Mouse (Mus musculus) stomach, embryonic 15.5 days (tissue): ENCODE measurements around the gene Iqgap2. TPM values are rescaled to one million over a fixed set of nuclear protein-coding genes. Genes with fewer than 3 reads are reported as not detected.

ENCODE experiments used
- ATAC-seq: fragments of 200-750 bp; cut with Nextera tagmentation; 2 replicates; pipeline ENCODE4 v1.8.0; 2017; ENCODE audit warnings: low read depth, moderate number of reproducible peaks, moderate TSS enrichment; ENCODE audit not compliant: insufficient read depth, low FRiP score
- H3K27ac ChIP-seq: fragments of 300-500 bp; sonication (generic); 2 replicates; pipeline ENCODE4 v1.5.1; 2015; ENCODE audit warnings: mild to moderate bottlenecking, inconsistent platforms
- H3K27me3 ChIP-seq: fragments of 300-500 bp; sonication (generic); replicated peaks from 2 replicates; pipeline ENCODE4 v1.6.1; 2015; ENCODE audit warnings: inconsistent platforms
- H3K36me3 ChIP-seq: fragments of 300-500 bp; sonication (generic); 2 replicates; pipeline ENCODE4 v1.6.1; 2015; ENCODE audit warnings: inconsistent platforms
- H3K4me1 ChIP-seq: fragments of 300-500 bp; sonication (generic); 2 replicates; pipeline ENCODE4 v1.6.1; 2015; ENCODE audit warnings: inconsistent platforms
- H3K4me2 ChIP-seq: fragments of 300-500 bp; sonication (generic); 2 replicates; pipeline ENCODE4 v1.6.1; 2015; ENCODE audit warnings: mild to moderate bottlenecking, inconsistent platforms
- H3K4me3 ChIP-seq: fragments of 300-500 bp; sonication (generic); replicated peaks from 2 replicates; pipeline ENCODE4 v1.5.1; 2015; ENCODE audit warnings: inconsistent platforms
- H3K9ac ChIP-seq: fragments of 300-500 bp; sonication (generic); 2 replicates; pipeline ENCODE4 v1.6.1; 2015; ENCODE audit warnings: inconsistent platforms
- H3K9me3 ChIP-seq: fragments of 300-500 bp; sonication (generic); 2 replicates; pipeline ENCODE4 v1.6.1; 2016; ENCODE audit warnings: inconsistent platforms
- WGBS: fragments of 180-500 bp; shearing (Covaris S2); methylation state at CpG from one replicate; pipeline ENCODE4 v1.1.7; 2015; 5-methylcytosine and 5-hydroxymethylcytosine counted together
- polyA plus RNA-seq: library from polyadenylated mRNA; unstranded; fragments of >200 nt; fragmentation: Nextera tagmentation; extraction: Ambion mirVana; gene quantifications from 2 replicates; pipeline ENCODE4 v1.2.1, GENCODE M21; 2015

Gene Iqgap2
- polyA plus RNA-seq, 1 experiment from 2014 or later: 20.3 TPM

DNA sequence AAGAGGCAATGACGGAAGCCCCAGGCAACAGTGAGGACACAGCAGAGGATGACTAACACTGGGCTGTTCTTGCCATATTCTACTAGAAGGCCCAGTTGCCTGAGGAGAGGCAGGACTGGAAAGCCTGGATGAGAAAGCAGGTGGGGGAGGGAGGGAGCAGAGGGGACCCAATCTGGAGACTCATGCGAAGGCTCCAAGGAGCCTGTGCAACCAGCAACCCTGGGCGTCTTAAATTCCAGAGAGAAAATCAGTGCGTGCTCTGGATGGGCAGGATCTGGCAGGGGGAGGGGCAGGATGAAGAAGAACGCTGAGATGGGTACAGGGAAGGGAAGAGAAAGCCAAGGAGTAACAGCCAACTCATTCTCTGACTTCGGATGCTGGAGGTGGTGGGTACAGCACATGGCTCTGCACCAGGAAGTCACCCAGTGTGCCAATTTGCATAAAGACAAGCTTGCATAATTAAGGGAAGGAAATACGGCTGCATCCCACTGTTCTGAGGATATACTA, 42.2 kb downstream of the Iqgap2 start:
- Histone ChIP-seq H3K9ac (no peak overlapping the region), H3K4me1 (no peaks in the 10 kb centered on the region), H3K27me3 (no peaks in the 10 kb centered on the region), H3K4me2 (no peak overlapping the region), H3K9me3 (no peaks in the 10 kb centered on the region), H3K27ac (no peak overlapping the region), H3K36me3 (no peaks in the 10 kb centered on the region), H3K4me3 (no peak overlapping the region)
- 47% methylated on average over 7 of the region's 7 CpGs for WGBS
- ATAC-seq: no peak; the same call in 1 of the 2 replicates

DNA sequence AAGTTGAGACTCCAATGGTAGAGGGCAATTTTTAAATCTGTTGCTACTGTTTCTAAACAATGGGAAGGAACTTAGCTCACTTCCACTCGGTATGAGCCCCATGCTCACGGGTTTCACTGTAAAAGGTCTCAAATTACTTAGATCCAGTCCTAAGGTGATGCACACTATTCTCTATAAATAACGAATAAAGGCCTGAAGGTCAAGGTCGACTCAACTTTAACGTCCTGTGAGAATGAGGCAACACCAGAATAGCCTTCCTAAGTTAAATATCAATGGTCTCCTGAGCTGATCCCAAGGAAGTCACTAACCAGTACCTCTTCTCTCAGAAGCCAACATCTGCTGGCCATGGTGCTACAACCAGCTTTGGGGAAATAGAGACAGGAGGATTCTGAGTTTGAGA, 45.4 kb downstream of the Iqgap2 start:
- no peak overlapping the region for H3K4me2 ChIP-seq
- H3K27ac ChIP-seq: no peak overlapping the region
- H3K36me3 ChIP-seq: no peaks in the 10 kb centered on the region
- H3K9me3 ChIP-seq: no peaks in the 10 kb centered on the region
- H3K9ac ChIP-seq: no peak overlapping the region
- H3K4me1 ChIP-seq: no peaks in the 10 kb centered on the region
- ATAC-seq: no peak
- H3K27me3 ChIP-seq: no peaks in the 10 kb centered on the region
- 70% methylated on average over 5 of the region's 5 CpGs for WGBS
- H3K4me3 ChIP-seq: no peak overlapping the region

DNA sequence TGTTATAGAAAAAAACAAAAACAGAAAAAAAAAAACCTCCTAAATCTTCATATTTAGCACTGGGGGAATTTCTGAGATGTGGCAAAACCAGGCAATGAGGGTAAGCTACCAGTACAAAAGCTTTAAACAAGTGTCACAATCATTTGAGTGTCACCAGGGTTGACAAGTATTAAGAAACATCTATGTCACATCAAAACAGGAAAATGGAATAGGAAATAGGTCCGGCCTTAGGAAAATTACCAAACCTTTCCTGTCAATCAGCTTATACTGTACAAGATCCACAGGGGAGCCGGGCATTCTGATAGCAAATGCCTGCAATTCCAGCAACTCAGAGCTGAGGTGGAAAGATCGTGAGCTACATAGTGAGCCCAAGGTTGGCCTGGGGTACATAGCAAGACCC, 46.8 kb downstream of the Iqgap2 start:
- no peaks in the 10 kb centered on the region for H3K27me3 ChIP-seq
- no peak overlapping the region for H3K9ac ChIP-seq
- H3K4me2 ChIP-seq: no peak overlapping the region
- ATAC-seq: no peak
- WGBS: 82% methylated on average over 3 of the region's 3 CpGs
- no peak overlapping the region for H3K4me3 ChIP-seq
- no peaks in the 10 kb centered on the region for H3K36me3 ChIP-seq
- H3K9me3 ChIP-seq: no peaks in the 10 kb centered on the region
- no peak overlapping the region for H3K27ac ChIP-seq
- H3K4me1 ChIP-seq: no peaks in the 10 kb centered on the region

DNA sequence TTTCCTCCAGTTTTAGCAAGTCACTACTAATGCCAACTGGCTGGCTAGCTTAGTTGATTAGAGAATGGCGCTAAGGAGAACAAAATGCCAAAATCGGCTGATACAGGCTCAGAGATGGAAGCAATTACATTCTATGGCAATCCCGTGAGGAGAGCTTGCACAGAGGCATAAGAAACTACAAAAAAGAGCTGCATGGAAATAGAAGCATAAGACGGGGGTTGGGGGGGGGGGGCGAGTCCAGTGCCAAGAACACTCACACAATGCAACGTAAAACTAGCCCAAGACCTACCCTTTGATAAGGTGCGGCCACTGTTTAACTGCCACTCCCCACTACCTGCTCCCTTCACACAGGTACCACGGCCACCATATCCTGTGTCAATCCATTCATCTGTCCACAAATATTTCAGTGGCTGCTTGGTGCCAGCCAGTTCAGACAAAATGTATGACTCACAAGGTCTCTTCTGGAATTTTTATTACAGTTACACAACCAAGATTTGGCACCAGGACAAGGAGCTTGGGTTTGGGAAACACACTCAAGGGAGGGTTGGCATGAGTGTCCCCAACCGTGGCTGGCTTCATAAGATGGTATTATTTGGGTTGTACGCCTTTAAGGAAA, 48.2 kb downstream of the Iqgap2 start:
- ATAC-seq: peak; percentile 47; the same call in 1 of the 2 replicates
- H3K9me3 ChIP-seq: no peaks in the 10 kb centered on the region
- H3K9ac ChIP-seq: no peak overlapping the region
- no peaks in the 10 kb centered on the region for H3K36me3 ChIP-seq
- H3K4me3 ChIP-seq: no peak overlapping the region
- no peaks in the 10 kb centered on the region for H3K27me3 ChIP-seq
- no peak overlapping the region for H3K27ac ChIP-seq
- H3K4me1 ChIP-seq: no peaks in the 10 kb centered on the region
- H3K4me2 ChIP-seq: no peak overlapping the region
- 83% methylated on average over 10 of the region's 10 CpGs for WGBS

DNA sequence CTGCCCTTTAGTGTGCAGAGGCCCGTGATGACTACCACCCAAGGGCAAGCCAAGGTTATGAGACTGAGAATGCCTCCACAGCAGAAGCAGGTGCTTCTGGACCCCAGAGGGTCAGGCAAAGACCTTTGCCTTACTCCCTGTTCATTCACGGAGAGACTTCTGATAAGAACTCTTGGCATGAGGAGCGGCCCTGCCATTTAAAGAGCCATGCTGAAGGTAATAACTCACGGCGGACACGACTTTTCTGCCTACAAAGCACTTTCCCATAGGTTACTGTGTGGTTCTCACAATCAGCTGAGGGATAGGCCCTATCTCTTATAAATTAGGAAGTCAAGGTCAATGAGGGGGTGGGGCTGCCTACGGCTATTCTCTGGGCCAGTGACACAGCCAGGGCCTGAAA, 48.9 kb downstream of the Iqgap2 start:
- no peak overlapping the region; the same call in 1 of the 2 replicates for H3K27ac ChIP-seq
- no peak overlapping the region for H3K4me2 ChIP-seq
- WGBS: 65% methylated on average over 7 of the region's 7 CpGs
- no peaks in the 10 kb centered on the region for H3K27me3 ChIP-seq
- no peaks in the 10 kb centered on the region for H3K4me1 ChIP-seq
- H3K4me3 ChIP-seq: no peak overlapping the region
- H3K36me3 ChIP-seq: no peaks in the 10 kb centered on the region
- H3K9me3 ChIP-seq: no peaks in the 10 kb centered on the region
- peak; percentile 15; the same call in 1 of the 2 replicates for ATAC-seq
- no peak overlapping the region for H3K9ac ChIP-seq

DNA sequence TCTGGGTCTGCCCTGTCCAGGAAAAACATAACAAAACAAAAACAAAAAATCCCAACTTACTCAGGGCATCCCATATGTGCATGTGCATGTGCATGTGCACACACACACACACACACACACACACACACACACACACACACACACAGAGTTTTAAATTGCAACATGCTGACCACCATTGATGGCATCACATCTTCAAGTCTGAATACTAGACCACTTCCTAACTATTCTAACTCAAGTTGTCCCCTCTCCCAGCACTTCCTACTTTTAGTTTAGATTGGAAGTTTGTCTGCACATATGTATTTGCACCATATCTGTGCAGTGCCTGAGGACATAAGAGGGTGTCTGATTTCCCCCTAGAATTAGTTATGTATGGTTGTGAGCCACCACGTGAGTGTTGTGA, 49.8 kb downstream of the Iqgap2 start:
- Histone ChIP-seq H3K27ac (no peak overlapping the region), H3K9ac (no peak overlapping the region), H3K4me3 (no peak overlapping the region), H3K4me2 (no peak overlapping the region), H3K4me1 (no peaks in the 10 kb centered on the region), H3K9me3 (no peaks in the 10 kb centered on the region), H3K36me3 (no peaks in the 10 kb centered on the region), H3K27me3 (no peaks in the 10 kb centered on the region)
- WGBS: 79% methylated on average over 1 of the region's 1 CpGs
- ATAC-seq: no peak

DNA sequence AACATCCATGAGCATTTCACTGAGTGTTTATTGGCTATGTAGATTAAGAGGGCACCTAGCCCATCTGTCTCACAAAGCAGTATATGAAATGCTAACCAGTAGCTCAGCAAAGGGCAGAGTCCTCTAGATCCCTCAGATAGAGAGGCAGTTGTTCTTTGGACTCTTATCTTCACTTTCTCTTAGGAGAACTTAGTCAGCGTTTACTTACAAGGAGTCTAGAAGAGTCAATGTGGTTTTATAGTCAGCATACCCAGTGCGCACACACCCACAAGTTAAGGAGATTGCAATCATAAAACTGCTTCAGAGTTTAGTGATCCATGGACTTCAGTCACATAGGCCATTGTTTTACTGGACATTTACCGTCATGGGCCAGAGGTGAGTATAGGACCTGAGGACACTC, 54.8 kb downstream of the Iqgap2 start:
- Histone ChIP-seq H3K27ac (peak overlapping the region; percentile 35; the same call in 1 of the 2 replicates), H3K4me1 (no peaks in the 10 kb centered on the region), H3K4me3 (no peak overlapping the region), H3K9ac (no peak overlapping the region), H3K36me3 (no peaks in the 10 kb centered on the region), H3K27me3 (no peaks in the 10 kb centered on the region), H3K9me3 (no peaks in the 10 kb centered on the region), H3K4me2 (no peak overlapping the region)
- ATAC-seq: peak; percentile 78
- 72% methylated on average over 3 of the region's 3 CpGs for WGBS

DNA sequence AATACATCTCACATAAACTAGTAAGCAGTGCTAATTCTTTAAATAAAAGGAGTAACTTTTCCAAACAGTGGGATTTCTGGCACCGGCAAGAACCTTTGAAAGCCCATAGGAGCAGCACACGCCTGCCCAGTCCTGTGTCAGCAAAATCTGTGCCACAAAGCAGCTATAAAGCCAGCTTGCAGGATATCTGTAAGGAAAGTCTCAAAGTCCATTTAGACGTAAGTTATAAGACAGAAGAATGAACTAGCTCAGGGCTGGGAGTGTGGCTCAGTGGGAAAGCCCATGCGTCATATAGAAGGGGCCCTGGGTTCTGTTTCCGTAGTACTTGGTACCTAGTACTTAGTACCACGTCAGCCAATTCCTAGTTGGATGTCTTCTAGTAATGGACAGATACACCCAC, 58.2 kb downstream of the Iqgap2 start:
- Histone ChIP-seq H3K27ac (0 out of 2 replicates have a peak overlapping the region, but pooled peaks have one; percentile 21), H3K4me1 (0 out of 2 replicates have a peak, but pooled peaks cover under 1% of the 10 kb centered on the region), H3K4me3 (no peak overlapping the region), H3K36me3 (no peaks in the 10 kb centered on the region), H3K9me3 (no peaks in the 10 kb centered on the region), H3K9ac (no peak overlapping the region), H3K4me2 (no peak overlapping the region), H3K27me3 (no peaks in the 10 kb centered on the region)
- 71% methylated on average over 6 of the region's 6 CpGs for WGBS
- ATAC-seq: no peak

DNA sequence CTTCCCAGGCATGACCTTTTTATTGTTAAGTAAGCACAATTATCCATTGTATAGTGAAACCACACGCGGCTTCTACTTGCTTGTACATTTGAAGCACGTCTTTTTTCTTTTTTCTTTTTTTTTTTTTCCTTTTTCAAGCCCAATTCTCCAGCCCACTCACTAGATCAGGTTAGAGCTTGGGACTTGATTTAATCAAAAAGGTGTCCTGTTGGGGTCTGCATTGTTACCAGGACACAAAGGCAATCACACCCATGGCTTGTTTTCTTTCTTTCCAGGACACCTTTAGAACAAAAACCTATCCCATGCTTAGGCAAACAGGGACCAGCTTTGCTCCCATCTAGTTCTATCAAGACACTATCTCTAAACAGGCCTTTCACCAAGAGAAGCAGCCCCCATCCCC, 59.0 kb downstream of the Iqgap2 start:
- no peak for ATAC-seq
- no peak overlapping the region for H3K4me3 ChIP-seq
- WGBS: 69% methylated on average over 3 of the region's 3 CpGs
- no peaks in the 10 kb centered on the region for H3K36me3 ChIP-seq
- H3K4me1 ChIP-seq: 0 out of 2 replicates have a peak, but pooled peaks cover 2% of the 10 kb centered on the region
- H3K27me3 ChIP-seq: no peaks in the 10 kb centered on the region
- no peak overlapping the region for H3K4me2 ChIP-seq
- no peak overlapping the region; the same call in 1 of the 2 replicates for H3K27ac ChIP-seq
- H3K9ac ChIP-seq: no peak overlapping the region
- no peaks in the 10 kb centered on the region for H3K9me3 ChIP-seq

DNA sequence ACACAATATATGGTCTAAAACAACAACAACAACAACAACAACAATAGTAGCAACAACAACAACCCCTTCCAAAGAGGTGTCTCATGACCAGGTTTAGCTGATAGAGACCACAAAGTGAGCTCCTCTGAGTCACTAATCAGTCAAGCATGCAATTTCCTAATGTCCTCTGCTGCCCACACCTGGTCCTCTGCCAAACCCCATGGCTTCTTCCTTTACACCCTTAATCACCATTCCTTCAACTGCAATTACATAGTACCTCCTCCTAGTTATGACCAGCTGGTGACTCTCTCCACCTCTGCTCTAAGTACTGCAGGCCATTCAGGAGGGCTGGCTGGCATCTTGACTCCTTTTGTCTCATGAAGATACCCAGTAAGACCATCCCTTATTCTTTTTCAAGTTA, 60.0 kb downstream of the Iqgap2 start:
- Histone ChIP-seq H3K27ac (no peak overlapping the region), H3K9me3 (no peaks in the 10 kb centered on the region), H3K36me3 (no peaks in the 10 kb centered on the region), H3K4me3 (no peak overlapping the region), H3K27me3 (no peaks in the 10 kb centered on the region), H3K4me1 (0 out of 2 replicates have a peak, but pooled peaks cover 2% of the 10 kb centered on the region), H3K4me2 (no peak overlapping the region), H3K9ac (no peak overlapping the region)
- no peak for ATAC-seq

DNA sequence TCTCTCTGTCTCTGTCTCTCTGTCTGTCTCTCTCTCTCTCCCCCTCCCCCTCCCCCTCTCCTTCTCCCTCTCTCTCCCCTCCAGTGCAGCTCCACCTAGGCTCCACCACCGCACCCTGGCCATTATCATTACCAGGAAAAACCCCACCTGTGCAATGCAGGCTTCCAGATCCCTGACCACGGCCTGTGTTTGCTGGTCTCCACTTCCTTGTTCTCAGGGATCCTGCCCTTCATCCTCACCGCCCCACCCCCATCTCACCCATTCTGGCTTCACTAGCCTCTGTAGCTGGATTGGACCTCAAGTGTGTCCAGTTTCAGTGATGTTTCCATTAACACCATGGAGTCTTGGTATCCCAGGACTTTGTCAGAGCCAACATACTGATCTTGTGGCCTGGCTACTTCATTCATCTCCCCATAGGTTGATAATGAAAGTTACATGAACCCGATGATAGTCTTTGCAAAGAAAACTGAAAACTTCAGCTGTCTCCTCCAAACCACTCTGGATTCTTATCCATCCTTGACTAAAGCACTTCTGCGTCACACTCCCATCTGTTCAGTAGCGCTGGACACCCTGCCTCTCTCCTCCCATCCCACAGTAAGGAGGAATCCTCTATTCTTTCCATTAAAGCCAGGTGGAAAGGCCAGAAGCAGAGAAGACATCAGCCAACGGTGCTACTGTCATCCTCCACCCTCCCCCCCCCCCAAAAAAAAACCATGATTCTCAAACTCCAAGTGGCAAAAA, 62.1 kb downstream of the Iqgap2 start:
- Histone ChIP-seq H3K27ac (no peak overlapping the region), H3K4me2 (no peak overlapping the region), H3K9me3 (no peaks in the 10 kb centered on the region), H3K4me1 (0 out of 2 replicates have a peak, but pooled peaks cover 8% of the 10 kb centered on the region), H3K4me3 (no peak overlapping the region), H3K9ac (no peak overlapping the region), H3K36me3 (no peaks in the 10 kb centered on the region), H3K27me3 (no peaks in the 10 kb centered on the region)
- peak; percentile 76; the same call in 1 of the 2 replicates for ATAC-seq
- WGBS: 78% methylated on average over 7 of the region's 7 CpGs

DNA sequence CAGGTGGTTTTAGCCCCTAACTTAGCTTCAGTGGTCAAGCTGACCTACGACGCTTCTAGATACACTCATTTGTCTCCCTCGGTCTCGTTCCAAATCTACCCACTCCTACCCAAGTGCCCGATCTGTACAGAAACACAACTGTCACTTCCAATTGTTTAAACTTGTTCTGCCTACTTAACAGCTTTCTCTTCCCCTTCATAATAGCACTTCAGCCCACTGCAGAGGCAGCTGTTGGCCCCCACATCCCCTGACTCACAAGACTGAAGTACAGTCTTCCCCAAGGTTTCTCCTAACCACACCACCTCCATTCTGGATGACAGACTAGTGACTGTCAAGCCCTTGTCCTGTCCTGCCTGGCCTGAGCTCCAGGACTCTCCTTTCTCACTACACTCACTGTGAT, 63.1 kb downstream of the Iqgap2 start:
- H3K4me3 ChIP-seq: no peak overlapping the region
- 82% methylated on average over 5 of the region's 5 CpGs for WGBS
- no peak overlapping the region for H3K27ac ChIP-seq
- H3K4me1 ChIP-seq: 0 out of 2 replicates have a peak, but pooled peaks cover 8% of the 10 kb centered on the region
- no peaks in the 10 kb centered on the region for H3K27me3 ChIP-seq
- H3K9me3 ChIP-seq: no peaks in the 10 kb centered on the region
- no peak for ATAC-seq
- no peaks in the 10 kb centered on the region for H3K36me3 ChIP-seq
- H3K4me2 ChIP-seq: no peak overlapping the region
- H3K9ac ChIP-seq: no peak overlapping the region
